Mouse (Mus musculus) adrenal gland, postnatal 36 days (tissue): ENCODE measurements around the gene Dnmt3a. TPM values are rescaled to one million over a fixed set of nuclear protein-coding genes. Genes with fewer than 3 reads are reported as not detected.

Experiments used
- DNase-seq, 2 experiments: peaks; one replicate each; pipeline ENCODE4 v3.0.0; 2021; ENCODE audit warnings: mixed read lengths in 1 of 2
- total RNA-seq, 2 experiments: library from RNA; stranded (reverse); gene quantifications; 2 replicates each; pipeline ENCODE4 v1.2.3; 2021

The Dnmt3a gene
- total RNA-seq, 2 experiments from 2014 or later = 51.6 to 52.4 TPM

DNA sequence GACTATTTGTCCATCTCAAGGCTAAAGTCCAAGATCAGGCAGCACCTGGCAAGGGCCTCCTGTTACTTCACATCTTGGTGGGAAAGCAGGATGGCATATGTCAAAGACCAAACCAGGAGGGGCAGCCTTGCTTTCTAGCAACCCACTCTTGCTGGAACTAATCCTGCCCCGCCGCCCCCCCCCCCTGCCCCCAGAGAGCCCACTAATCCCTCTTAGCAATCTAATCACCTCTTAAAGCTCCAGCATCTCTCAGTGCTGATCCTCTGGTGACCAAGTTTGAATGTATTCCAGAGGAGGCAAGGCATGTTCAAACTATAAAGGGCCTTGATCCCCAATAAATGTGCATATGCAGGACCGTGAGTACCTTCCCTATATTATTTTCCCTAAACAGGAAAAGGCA is 18.8 kb upstream of the Dnmt3a start:
- no peak for DNase-seq

DNA sequence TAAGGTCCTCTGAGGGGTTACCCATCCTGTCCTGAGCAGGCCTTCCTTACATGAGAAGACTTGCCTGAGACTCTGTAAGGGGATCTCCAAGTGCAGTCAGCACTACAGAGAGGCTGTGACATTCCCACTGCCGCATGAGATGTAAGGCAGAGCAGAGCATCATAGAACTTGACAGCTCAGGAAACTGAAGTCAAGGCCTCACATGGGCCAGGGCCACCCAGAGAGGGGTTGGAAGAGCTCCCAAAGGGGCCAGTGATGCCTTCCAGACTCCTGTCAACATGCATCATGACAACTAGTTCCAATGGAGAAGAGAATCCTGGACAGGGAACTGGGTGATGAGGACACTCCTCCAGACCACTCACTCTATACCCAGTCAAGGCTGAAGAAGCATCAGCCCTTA is 18.3 kb upstream of the Dnmt3a start:
- peak; percentile 53 to 63 for DNase-seq

DNA sequence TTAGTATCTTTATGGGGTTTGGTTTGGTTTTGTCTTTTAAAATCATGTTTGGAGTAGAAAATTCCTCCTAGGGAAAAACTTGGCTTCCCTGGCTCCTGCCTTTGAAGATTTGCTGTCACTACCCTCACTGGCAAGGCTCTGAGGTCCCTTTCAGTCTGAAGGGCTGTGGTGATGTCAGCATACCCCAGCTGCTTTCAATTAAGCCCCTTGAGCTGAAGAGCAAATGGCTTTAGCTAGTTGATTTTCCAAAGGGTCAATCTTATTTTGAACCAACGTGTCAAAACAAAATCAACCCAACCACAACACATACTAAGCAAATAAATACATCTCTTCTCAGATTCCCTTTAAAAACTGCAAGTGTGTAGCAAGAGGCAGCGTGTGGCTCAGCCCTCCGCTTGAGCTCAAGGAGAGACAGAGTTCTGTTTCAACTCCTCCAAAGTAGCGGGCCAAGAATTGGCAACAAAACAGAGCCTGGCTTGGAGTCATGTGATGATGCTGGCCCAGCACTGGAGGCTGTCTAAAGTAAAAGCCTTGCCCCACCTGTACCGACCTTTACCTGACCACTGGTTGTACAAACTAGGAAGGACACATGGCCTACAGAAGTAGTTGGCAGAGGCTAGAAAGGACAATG is 17.3 kb upstream of the Dnmt3a start:
- DNase-seq = peak; percentile 47 to 56

DNA sequence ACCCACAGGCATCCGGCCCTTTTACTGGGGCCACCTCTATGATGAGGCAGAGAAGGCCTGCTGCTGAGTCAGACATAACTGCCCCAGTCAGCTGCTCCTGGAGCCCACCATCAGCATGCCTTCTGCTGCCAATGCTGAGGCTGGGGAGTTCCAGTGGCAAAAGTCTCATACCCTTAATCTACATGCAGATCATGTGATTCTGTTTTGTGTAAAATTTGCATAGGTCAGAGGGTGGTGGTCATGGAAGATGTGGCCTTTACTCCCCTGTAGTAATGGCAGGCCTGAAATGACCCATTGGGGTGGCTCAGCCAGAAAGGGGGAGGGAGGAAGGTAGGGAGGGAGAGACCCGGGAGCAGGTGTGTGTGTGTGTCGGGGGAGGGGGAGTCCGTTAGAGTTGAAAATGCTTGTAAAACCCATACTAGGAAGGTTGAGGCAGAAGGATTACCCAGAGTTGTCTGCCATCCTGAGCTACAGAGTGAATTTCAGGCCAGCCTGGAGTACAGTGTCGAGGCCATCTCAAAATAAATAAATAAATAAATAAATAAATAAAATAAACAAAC is 16.1 kb upstream of the Dnmt3a start:
- DNase-seq = no peak

DNA sequence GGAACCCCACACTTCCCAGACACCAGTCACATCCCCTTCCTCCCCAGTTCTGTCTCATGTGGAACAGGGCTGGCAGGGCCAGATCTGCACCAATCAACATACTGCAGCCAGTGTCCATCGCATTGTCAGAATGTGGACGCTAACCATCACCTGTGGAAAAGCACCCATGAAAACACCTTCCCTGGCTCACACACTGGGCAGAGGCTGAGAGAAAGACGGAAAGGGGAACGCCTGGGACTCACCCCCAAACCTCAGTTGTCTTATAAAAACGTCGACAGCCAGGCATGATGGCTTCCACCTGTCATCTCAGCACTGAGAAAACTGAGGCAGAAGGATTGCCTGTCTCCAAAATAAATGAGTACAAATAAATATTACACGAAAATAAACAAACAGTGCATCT is 14.6 kb upstream of the Dnmt3a start:
- no peak for DNase-seq

DNA sequence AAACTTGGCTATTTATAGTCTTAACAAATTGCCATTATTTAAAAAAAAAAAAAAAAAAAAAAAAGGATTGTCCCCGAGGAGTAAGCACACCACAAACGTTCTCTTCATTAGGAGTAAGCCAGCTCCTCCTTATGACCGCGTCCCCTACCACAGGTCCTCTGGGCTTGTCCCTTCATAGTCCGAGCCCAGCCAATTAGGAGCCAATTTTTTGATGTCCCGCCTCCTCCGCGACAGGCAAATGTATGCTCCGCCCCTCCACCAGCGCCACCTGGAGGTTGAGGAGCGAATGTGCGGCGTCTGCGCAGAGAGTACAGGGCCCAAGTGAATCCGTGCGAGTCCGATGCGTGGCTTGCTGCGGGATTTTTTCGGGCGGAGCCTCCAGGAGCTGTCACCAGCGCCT is 14.1 kb upstream of the Dnmt3a start:
- peak; percentile 95 to 97 for DNase-seq

DNA sequence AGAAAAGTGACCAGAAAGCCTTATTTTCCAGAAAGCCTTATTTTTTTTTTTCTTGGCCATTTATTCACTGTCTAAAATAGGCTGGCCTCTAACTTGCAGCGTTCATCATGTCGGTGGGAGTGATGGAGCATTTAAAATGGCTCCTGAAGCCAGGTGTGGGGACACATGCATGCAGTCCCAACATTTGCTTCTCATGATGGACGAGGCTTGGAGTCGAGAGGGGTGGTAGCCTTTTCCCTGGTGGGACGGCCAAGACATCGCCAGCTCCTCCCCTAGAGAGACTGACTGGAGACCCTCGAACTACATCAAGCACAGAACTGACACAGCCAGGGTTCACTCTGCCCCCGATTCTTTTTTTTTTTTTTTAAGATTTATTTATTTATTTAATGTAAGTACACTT is 13.6 kb upstream of the Dnmt3a start:
- DNase-seq = no peak

DNA sequence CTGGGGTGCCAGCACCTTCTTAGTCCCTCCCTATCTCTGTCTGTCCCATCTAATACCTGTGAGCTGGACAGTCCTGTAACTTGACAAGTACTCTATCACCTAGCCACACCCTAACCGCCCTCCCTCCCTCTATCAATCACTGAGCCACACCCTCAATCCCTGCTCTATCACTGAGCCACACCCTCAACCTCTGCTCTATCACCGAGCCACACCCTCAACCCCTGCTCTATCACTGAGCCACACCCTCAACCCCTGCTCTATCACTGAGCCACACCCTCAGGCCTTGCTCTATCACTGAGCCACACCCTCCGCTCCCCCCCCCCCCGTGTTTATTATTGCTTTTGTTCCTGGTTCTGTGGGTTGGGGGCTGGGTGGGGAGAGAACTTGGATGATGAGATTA is 10.2 kb upstream of the Dnmt3a start:
- no peak for DNase-seq

DNA sequence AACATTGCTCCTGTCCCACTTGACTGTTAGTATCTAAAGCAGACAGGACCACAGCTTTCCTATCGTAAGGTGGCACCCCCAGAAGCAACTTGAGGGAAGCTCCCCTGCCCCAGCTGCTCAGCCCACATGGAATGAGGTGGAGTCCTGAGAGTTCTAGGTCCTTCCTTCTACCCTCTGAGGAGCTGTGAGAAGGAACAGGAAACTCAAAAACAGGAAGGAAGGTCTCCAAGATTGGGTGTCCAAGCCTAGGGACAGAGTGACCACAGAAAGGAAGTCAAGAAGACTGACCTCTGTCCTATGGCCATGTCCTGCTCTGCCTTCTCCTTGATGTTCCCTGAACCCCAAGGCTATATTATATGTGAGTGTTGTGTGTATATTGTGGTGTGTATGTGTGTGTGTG is 6.3 kb upstream of the Dnmt3a start:
- no peak for DNase-seq

DNA sequence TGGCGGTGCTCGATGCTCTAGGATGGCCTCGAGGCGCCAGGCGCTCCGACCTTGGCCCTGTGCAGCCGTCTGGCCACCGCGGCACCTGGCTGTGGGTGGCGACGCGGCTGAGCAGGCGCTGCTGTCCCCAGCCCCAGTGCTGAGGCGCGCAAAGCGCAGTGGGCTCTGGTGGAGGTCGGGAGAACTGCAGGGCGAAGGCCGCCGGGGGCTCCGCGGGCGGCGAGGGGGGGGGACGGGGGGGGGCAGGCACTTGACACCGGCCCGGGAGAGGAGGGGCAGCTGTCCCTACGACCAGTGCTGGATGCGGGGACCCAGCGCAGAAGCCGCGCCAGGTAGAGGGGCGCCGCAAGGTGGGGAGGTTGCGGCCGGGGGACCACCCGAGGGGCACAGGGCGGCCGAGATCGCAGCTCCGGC is 471 bp downstream of the Dnmt3a start:
- DNase-seq = peak; percentile 86 to 89

DNA sequence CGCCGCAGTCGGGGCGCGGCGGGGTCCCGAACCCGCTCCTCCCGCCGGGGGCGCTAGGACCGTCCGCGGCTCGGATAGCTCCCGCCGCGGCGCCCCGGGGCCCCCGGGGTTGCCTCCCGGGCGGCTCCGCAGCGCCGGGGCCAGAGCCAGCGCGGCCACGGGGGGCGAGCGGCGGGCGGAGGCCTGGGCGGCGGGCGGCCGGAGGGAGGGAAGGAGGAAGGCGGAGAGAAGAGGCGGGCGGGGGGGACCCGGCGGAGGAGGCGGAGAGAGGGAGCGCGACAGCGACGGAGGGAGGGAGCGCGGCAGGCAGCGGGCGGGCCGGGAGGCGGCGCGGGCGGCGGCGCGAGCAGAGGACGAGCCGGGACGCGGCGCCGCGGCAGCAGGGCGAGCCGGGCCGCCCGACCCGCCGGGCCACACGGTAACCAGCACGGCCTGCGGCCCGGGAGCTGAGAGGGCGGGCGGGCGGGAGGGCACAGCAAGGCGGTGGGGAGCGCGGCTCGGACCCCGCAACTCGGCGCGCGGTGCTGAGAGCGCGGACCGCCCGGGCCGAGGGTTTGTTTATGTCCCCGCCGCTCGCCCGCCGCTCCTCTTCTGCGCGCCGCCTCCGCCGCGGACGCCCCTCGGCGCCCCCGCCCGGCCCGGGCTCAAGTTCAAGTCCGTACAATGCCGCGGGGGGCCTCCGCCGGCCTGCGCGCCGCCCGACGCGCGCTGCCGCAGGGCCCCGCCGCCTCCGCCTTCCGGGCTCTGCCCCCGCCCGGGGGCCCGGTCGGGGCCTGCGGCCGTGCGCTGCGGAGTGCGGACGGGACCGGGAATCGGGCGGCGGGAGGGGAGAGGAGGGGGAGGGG is 1.1 kb downstream of the Dnmt3a start:
- peak; percentile 89 to 92 for DNase-seq

DNA sequence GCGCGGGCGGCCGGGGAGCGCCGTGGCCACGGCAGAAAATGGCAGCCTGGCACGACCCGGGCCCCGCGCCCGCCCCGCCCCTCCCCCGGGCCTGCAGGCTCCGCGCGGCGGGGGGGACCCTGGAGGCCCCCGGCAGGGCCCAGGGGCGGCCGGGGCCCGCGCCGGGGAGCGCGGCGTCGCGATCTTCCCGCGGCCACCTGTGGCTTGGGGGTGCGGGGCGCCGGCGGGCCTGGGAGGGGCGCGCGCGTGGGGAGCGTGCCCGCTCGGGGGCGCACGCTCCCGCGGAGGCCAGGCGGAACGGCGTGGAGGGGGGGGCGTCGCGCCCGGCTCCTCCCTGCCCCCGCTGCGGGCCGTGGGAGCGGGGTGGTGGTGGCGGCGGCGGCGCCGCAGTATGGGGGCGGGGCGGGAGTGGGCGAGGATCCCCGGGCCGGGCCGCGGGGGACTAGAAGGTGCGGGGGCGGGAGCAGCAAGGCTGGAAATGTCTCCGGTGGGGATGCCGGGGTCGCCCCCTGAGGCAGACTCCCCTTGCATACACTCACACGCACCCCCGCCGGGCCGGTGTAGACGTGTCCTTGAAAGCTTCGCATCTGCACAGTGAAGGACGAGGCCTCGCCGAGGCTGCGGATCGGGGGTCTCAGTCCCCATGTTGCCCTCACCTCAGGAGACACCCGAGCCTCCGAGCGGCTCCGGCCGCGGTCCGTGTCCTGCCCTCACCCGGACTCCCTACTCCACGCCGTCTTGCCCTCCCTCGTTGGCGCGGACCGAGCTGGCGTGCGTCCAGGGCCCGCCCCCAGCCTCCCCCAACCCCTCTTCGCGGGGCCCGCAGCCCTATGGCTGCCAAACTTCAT is 2.0 kb downstream of the Dnmt3a start:
- DNase-seq = peak; percentile 64 to 85

DNA sequence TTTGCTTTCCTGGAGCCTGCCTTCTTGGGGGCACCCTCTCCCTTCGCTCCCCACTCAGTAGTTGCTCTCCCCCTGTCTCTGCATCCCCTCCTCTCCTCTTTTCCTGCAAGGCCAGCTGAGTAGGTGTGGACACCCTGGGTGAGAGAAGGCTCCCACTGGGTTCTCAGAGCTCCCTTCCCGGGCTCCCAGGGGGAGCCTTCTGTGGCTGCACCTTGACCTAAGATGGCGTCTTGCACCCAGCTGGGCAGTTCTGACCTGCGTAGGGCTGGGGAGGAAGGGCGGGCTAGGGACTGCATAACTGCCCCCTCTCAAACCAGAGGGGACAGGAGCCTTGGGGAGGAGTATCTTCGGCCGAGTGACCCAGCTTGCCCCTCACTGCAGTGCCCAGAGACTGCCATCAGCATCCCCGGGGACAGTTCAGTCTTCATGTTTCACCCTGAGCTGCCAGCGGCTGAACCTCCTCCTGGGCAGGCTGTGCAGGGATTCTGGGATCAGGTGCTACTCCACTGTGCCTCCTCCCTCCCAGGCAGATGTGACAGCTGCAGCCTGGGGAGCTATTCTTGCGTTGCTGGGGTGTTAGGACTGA is 2.7 kb downstream of the Dnmt3a start:
- DNase-seq = peak in 1 of 2 experiments; percentile 53

DNA sequence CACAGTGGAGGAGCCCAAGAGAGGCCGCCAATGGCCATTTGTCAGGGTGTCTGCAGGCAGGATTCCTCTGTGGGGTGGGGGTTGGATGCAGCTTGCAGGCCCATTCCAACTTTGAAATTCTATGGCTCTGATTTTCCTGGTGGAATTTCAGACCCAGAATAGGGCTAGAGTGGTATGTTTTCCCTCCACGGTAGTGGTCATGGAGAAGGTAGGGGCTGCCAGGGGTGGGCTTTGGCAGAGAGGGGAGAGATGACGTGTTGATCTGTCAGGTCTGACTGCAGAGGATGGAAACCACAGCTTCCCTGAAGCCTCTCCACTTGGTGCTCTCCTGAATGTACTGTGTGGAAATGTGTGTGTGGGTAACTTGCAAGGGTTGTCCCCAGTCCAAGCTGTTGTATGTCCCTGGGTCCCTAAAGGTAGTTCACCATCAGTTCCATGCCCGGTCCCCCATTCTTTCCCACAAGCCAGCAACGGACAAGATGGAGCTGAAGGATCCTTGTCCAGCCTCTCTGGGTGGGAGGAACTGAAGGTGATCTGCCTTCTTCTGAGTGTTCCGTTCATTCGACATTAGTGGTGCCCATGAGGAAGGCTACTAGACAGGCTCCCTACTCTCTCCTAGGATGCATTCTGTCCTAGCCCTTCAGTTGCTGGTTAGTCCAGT is 3.8 kb downstream of the Dnmt3a start:
- DNase-seq = no peak

DNA sequence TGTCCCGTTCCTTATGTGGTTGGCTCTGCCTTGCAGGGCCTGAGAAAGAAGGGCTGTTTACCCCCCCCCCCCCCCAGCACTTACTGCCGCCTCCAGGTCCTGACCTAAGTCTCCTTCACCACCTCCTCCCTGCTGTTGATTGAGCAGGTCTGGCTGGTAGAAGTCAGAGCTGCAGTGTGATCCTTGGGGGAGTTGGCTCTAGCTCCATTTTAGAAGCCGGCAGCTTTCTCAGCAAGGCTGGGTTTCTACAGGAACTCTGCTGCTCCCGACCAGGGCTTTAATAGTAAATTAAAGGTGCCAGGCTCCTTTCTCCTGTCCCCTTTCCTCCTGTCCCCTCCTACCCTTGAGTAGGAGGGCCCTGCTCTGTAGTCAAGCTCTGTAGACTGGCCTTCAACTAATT is 4.6 kb downstream of the Dnmt3a start:
- DNase-seq = no peak

DNA sequence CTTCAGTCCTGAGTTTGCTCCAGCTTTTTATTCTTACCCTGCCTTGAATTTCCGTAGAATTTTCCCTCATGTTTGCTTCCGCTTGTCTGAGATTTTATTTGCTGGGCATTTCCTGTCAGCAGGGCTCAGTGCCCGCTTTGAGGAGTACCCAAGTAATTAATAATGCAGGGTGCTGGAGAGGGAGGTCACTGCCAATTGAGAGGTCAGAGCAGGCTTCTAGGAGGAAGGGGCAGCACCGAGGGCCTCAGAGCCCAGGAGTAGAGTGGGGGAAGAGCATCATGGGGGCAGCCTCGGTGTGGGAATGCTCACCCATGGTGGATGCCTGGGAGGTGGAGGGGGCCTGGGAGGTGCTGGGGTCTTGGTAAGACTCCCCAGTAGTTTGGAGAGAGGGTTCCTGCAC is 5.8 kb downstream of the Dnmt3a start:
- no peak for DNase-seq

DNA sequence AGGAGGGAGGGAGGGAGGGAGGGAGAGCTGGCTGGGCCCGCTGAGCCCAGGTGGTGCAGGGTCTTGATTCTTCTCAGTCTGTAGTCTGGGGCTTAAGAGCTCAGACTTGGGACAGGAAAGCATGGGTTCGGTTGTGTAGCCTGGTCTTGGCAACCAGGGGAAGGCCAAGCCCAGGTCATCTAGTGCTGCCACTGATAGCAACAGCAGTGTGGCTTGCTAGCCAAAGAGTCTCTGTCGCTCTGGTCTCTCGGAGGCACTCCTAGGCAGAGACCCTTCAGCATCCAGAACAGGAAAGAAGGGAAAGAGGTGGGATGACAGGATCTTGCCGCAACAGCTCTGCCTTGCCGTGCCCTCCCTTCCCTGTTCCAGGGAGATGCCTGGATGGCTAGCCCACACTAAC is 6.4 kb downstream of the Dnmt3a start:
- no peak for DNase-seq

DNA sequence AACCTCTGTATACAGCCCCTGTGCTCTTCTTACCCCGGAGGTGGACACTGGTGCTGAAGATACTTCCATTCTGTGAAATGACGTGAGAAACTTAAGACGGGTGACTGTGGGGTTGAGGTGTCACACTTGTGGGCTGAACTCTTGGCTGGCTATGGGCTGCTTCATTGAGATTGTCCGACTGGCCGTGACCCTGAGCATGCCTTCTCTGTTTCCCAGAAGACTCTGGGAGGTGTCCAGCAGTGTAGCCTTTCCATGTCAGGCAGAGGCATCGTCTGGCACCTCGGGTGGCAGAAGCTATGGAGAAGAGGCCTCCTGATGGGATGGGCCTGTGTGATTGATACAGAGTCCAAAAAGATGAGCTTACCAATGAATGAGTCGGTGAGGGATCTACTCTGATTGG is 7.3 kb downstream of the Dnmt3a start:
- DNase-seq = no peak

DNA sequence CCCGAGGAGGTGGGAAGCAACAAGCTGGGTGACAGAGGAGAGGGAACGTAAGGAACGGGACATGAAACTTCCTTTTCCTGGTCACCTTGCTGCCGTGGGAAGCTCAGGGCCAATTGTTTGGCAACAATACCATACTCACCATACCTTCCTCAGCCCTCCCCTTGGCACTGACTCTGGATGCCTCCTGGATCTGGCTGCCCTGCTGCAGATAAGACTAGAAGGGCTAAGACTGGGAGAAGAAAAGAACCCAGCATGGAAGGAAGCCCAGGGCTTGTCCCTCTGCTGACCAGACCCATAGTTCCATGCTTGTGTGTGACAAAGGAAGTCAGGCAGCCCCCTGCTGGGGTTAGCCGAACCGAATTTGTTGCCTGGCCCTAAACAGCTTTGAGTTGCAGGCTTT is 9.6 kb downstream of the Dnmt3a start:
- no peak for DNase-seq

DNA sequence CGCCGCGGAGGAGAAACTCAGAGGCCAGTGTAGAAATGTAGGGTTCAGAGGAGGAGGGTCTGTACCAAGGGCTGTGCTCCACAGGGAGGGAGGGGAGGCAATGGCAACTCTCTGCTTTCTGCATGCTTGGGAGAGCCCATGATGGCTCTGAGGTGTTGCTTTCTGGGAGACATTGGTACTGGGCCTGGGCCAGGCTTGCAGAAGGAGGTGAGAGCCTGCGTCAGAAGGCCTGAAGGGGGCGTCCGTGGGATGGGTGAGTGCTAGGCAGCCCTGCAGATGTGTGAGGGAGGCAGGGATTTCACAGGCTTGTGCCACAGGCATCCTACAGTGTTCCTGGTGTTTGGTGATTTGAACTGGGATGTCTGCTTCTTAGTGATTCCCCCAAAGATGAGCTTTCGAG is 11.2 kb downstream of the Dnmt3a start:
- no peak for DNase-seq

DNA sequence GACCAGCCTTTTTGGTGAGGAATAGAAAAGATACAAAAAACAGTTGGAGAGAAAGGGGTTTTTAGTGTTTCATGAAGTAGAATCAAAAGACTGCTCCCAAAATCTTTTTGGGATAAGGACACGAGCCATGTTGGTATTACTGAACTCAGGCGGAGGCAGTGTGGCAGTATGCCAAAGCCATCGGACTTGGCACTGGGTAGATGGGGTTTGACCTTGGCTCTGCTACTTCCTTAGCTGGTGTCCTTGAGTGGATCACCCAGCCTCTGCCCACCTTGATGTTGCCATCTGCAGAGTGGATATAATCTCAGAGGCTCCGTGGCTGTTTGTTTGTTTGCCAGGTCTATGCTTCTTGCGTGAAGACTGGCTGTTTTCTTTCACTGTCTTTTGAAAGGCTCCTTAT is 11.8 kb downstream of the Dnmt3a start:
- DNase-seq = peak; percentile 80 to 84

DNA sequence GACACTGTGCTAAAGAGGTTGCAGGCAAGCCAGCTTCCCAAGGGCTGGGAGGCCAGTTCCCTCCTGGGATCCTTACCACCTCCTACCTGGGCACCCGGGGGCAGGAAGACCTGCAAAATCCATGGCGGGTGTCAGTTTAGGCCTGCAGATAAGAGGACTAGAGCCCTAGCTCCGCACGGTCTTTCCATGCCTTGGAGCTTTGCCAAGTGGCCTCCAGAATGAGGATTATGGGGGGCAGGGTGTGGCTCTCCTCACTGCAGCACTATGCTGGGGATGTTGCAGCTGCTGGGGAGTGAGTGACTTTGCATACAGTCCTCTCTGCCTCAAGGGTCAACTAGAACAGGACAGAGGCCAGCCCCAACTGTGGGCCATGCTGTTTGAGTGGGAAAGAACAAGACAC is 14.1 kb downstream of the Dnmt3a start:
- DNase-seq = no peak
